Mouse (Mus musculus) C2C12 (cell line): Measurements from ENCODE around the gene Gdf7. TPM values are rescaled to one million over a fixed set of nuclear protein-coding genes. Genes with fewer than 3 reads are reported as not detected.

Experiments
- H3K27me3 ChIP-seq: one replicate; pipeline ENCODE4 v1.6.1; 2011; ENCODE audit not compliant: control insufficient read depth, insufficient read depth, insufficient read length
- H3K36me3 ChIP-seq: one replicate; pipeline ENCODE4 v1.6.1; 2011; ENCODE audit not compliant: control insufficient read depth, insufficient read depth
- H3K4me3 ChIP-seq: one replicate; pipeline ENCODE4 v1.5.1; 2011; ENCODE audit warnings: mild to moderate bottlenecking, control low read depth; ENCODE audit not compliant: poor library complexity, insufficient read depth, severe bottlenecking
- H3K79me2 ChIP-seq: one replicate; pipeline ENCODE4 v1.6.1; 2011; ENCODE audit not compliant: control insufficient read depth, insufficient read depth
- H3K79me3 ChIP-seq: one replicate; pipeline ENCODE4 v1.6.1; 2011; ENCODE audit warnings: low read depth, control low read depth
- H3ac ChIP-seq: one replicate; pipeline ENCODE3; 2011; ENCODE audit warnings: low read depth; ENCODE audit not compliant: control insufficient read depth, insufficient read length
- CEBPB ChIP-seq: IDR thresholded peaks from one replicate; pipeline ENCODE4 v1.6.1; 2011; ENCODE audit warnings: low read depth, mild to moderate bottlenecking, control low read depth, moderate library complexity
- CTCF ChIP-seq: IDR thresholded peaks from one replicate; pipeline ENCODE4 v1.5.1; 2011; ENCODE audit not compliant: control insufficient read depth, insufficient read depth, insufficient read length
- FOSL1 ChIP-seq: IDR thresholded peaks from one replicate; pipeline ENCODE4 v1.8.0; 2011; ENCODE audit warnings: mild to moderate bottlenecking, low read length; ENCODE audit not compliant: poor library complexity, insufficient read depth, severe bottlenecking
- MAX ChIP-seq: IDR thresholded peaks from one replicate; pipeline ENCODE4 v1.6.1; 2011; ENCODE audit warnings: mild to moderate bottlenecking, control low read depth
- MYOD1 ChIP-seq: IDR thresholded peaks from one replicate; pipeline ENCODE4 v1.6.1; 2011; ENCODE audit warnings: low read depth; ENCODE audit not compliant: control insufficient read depth, insufficient read length
- MYOG ChIP-seq: IDR thresholded peaks from one replicate; pipeline ENCODE4 v1.6.1; 2011; ENCODE audit not compliant: control insufficient read depth, insufficient read length; ENCODE audit errors: extremely low read depth
- USF1 ChIP-seq: IDR thresholded peaks from one replicate; pipeline ENCODE4 v1.6.1; 2011; ENCODE audit warnings: low read depth, mild to moderate bottlenecking, control low read depth, moderate library complexity
- polyA plus RNA-seq: library from polyadenylated mRNA; unstranded; fragments of >200 nt; fragmentation: generic; extraction: Trizol; gene quantifications from one replicate; pipeline ENCODE4 v1.2.1, GENCODE M21; 2012; ENCODE audit warnings: missing spikeins

Gdf7 gene
- polyA plus RNA-seq, 1 experiment, result 0.09 TPM

DNA sequence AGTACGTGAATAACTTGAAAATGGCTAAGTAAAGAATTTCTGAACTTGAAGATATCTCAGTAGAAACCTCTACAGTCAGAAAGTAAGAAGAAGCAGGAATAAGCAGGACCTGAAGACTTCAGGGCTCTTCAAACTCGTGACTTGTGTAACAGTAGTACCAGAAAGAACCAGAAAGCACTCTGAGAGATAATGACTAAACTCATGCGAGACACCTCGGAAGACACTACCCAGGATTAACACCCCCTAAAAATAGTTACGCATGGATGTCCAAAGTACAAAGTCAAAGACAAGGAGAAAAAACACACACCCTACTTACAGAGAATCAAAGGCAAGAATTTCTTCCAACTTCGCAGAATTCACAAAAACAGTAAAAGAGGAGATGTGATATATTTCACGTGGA lies 35.4 kb downstream of the Gdf7 start:
- Histone ChIP-seq H3K79me2 (no peaks in the 10 kb centered on the region), H3ac (no peak overlapping the region), H3K4me3 (no peak overlapping the region), H3K36me3 (peaks cover 12% of the 10 kb centered on the region), H3K79me3 (no peaks in the 10 kb centered on the region), H3K27me3 (no peaks in the 10 kb centered on the region)
- TF ChIP-seq MYOD1, result no peak
- no peak for TF ChIP-seq USF1
- TF ChIP-seq CTCF, result no peak
- no peak for TF ChIP-seq MYOG
- TF ChIP-seq CEBPB, result no peak
- no peak for TF ChIP-seq MAX
- TF ChIP-seq FOSL1, result no peak

DNA sequence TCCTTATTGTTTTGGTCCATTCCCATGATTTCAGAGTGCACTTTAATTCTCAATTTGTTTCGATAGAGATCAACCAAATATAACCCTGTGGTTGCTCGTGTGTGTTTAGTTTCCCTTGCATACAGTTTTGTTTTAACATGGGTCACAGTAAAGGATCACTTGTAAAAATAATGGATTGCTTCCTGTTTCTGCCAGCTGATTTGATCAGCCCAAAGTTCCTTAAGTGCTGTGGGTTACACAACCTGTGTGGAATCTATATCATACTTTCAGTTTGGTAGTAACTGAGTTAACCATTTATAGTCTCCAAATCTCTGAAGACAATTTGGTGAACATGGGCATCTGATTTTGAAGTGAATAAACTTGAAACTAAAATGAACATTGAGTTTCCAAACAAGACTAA lies 41.5 kb downstream of the Gdf7 start:
- Histone ChIP-seq H3K4me3 (no peak overlapping the region), H3K36me3 (peaks cover 6% of the 10 kb centered on the region), H3ac (no peak overlapping the region), H3K79me2 (no peaks in the 10 kb centered on the region), H3K27me3 (no peaks in the 10 kb centered on the region), H3K79me3 (peaks cover 2% of the 10 kb centered on the region)
- TF ChIP-seq MAX, result no peak
- no peak for TF ChIP-seq CEBPB
- TF ChIP-seq MYOD1, result no peak
- no peak for TF ChIP-seq USF1
- TF ChIP-seq CTCF, result no peak
- no peak for TF ChIP-seq FOSL1

Other genes with a start within 250 kb of the Gdf7 start
- gene Ldah, start 93.8 kb downstream of the Gdf7 start, polyA plus RNA-seq, result 52.7 TPM
- 21.8 TPM for gene Hs1bp3, start 11.5 kb upstream of the Gdf7 start, polyA plus RNA-seq
- gene Rhob, start 198.1 kb upstream of the Gdf7 start, polyA plus RNA-seq, result 130 TPM